Mouse (Mus musculus) heart, embryonic 16.5 days (tissue): ENCODE measurements around the gene Tns3. TPM values are rescaled to one million over a fixed set of nuclear protein-coding genes. Genes with fewer than 3 reads are reported as not detected.
A peak's percentile ranks its signal among the peaks of the same experiment; 100 is the strongest.

Experiments used
- ATAC-seq: fragments of 200-750 bp; cut with Nextera tagmentation; replicated peaks from 2 replicates; pipeline ENCODE4 v1.8.0; 2017; ENCODE audit warnings: moderate number of reproducible peaks; ENCODE audit not compliant: insufficient read depth, low FRiP score; ENCODE audit errors: extremely low read depth
- H3K27ac ChIP-seq: fragments of 300-500 bp; sonication (generic); 2 replicates; pipeline ENCODE4 v1.5.1; 2014; ENCODE audit warnings: mild to moderate bottlenecking, low read length, control low read depth, moderate library complexity
- H3K27me3 ChIP-seq: fragments of 300-500 bp; sonication (generic); 2 replicates; pipeline ENCODE4 v1.6.1; 2014; ENCODE audit warnings: low read length, mixed read lengths; ENCODE audit not compliant: control insufficient read depth, insufficient read depth
- H3K36me3 ChIP-seq: fragments of 300-500 bp; sonication (generic); 2 replicates; pipeline ENCODE4 v1.6.1; 2014; ENCODE audit not compliant: control insufficient read depth, insufficient read depth
- H3K4me1 ChIP-seq: fragments of 300-500 bp; sonication (generic); 2 replicates; pipeline ENCODE4 v1.6.1; 2014; ENCODE audit warnings: low read length, mixed read lengths; ENCODE audit not compliant: control insufficient read depth, insufficient read depth
- H3K4me2 ChIP-seq: fragments of 300-500 bp; sonication (generic); 2 replicates; pipeline ENCODE4 v1.6.1; 2014; ENCODE audit warnings: low read depth, mild to moderate bottlenecking, control low read depth, low read length
- H3K4me3 ChIP-seq: fragments of 300-500 bp; sonication (generic); 2 replicates; pipeline ENCODE4 v1.5.1; 2014; ENCODE audit warnings: mild to moderate bottlenecking, control low read depth, low read length
- H3K9ac ChIP-seq: fragments of 300-500 bp; sonication (generic); 2 replicates; pipeline ENCODE4 v1.6.1; 2014; ENCODE audit warnings: low read length, control low read depth
- H3K9me3 ChIP-seq: fragments of 300-500 bp; sonication (generic); replicated peaks from 2 replicates; pipeline ENCODE4 v1.6.1; 2016; ENCODE audit warnings: low read length; ENCODE audit not compliant: control insufficient read depth
- WGBS: fragments of 180-500 bp; shearing (Covaris S2); extraction: QIAGEN DNeasy Blood & Tissue Kit; methylation state at CpG from one replicate; pipeline ENCODE4 v1.1.7; 2014; 5-methylcytosine and 5-hydroxymethylcytosine counted together
- polyA plus RNA-seq: library from polyadenylated mRNA; unstranded; fragments of >200 nt; fragmentation: Nextera tagmentation; extraction: Ambion mirVana; gene quantifications from 2 replicates; pipeline ENCODE4 v1.2.1, GENCODE M21; 2015

Tns3 gene
- polyA plus RNA-seq, 1 experiment from 2014 or later: 20.2 TPM

- Histone ChIP-seq H3K4me3 (no peak overlapping the region), H3K9ac (no peak overlapping the region), H3K4me1 (no peaks in the 10 kb centered on the region), H3K27ac (no peak overlapping the region), H3K9me3 (peaks cover 3% of the 10 kb centered on the region; the same call in 1 of the 2 replicates), H3K36me3 (peaks cover 71% of the 10 kb centered on the region), H3K27me3 (no peaks in the 10 kb centered on the region), H3K4me2 (no peak overlapping the region)
- ATAC-seq: no peak
- WGBS: 89% methylated on average over 6 of the region's 6 CpGs
Measured at GRCm38 (mm10) chr11:8435101-8435500, 229.2 kb downstream of the Tns3 start.

GRCm38 (mm10) chr11:8434366-8434765, 230.0 kb downstream of the Tns3 start:
- WGBS: 84% methylated on average over 6 of the region's 6 CpGs
- peaks cover 3% of the 10 kb centered on the region; the same call in 1 of the 2 replicates for H3K9me3 ChIP-seq
- no peak overlapping the region for H3K4me3 ChIP-seq
- ATAC-seq: no peak
- H3K36me3 ChIP-seq: peaks cover 68% of the 10 kb centered on the region
- no peak overlapping the region for H3K9ac ChIP-seq
- H3K27me3 ChIP-seq: no peaks in the 10 kb centered on the region
- H3K27ac ChIP-seq: no peak overlapping the region
- H3K4me1 ChIP-seq: no peaks in the 10 kb centered on the region
- H3K4me2 ChIP-seq: no peak overlapping the region

- WGBS: 91% methylated on average over 9 of the region's 9 CpGs
- Histone ChIP-seq H3K4me2 (no peak overlapping the region), H3K27ac (no peak overlapping the region), H3K27me3 (no peaks in the 10 kb centered on the region), H3K4me1 (no peaks in the 10 kb centered on the region), H3K36me3 (peaks cover 63% of the 10 kb centered on the region), H3K9ac (no peak overlapping the region), H3K4me3 (no peak overlapping the region), H3K9me3 (peaks cover 3% of the 10 kb centered on the region; the same call in 1 of the 2 replicates)
- ATAC-seq: no peak
Measured at GRCm38 (mm10) chr11:8433443-8433842, 230.9 kb downstream of the Tns3 start.

- Histone ChIP-seq H3K36me3 (peaks cover 61% of the 10 kb centered on the region), H3K27ac (no peak overlapping the region), H3K27me3 (no peaks in the 10 kb centered on the region), H3K4me1 (no peaks in the 10 kb centered on the region), H3K9ac (no peak overlapping the region), H3K4me2 (no peak overlapping the region), H3K9me3 (peaks cover 3% of the 10 kb centered on the region; the same call in 1 of the 2 replicates), H3K4me3 (no peak overlapping the region)
- no peak for ATAC-seq
- 87% methylated on average over 8 of the region's 8 CpGs for WGBS
Measured at GRCm38 (mm10) chr11:8432941-8433340, 231.4 kb downstream of the Tns3 start.

GRCm38 (mm10) chr11:8427660-8428059, 236.7 kb downstream of the Tns3 start:
- ATAC-seq: no peak
- Histone ChIP-seq H3K27me3 (no peaks in the 10 kb centered on the region), H3K9me3 (peaks cover 3% of the 10 kb centered on the region; the same call in 1 of the 2 replicates), H3K4me3 (no peak overlapping the region), H3K9ac (no peak overlapping the region), H3K4me1 (peaks cover 6% of the 10 kb centered on the region), H3K36me3 (peaks cover 18% of the 10 kb centered on the region), H3K4me2 (no peak overlapping the region), H3K27ac (no peak overlapping the region)
- WGBS: 86% methylated on average over 11 of the region's 11 CpGs

GRCm38 (mm10) chr11:8425226-8425570, 239.1 kb downstream of the Tns3 start:
- 79% methylated on average over 5 of the region's 5 CpGs for WGBS

GRCm38 (mm10) chr11:8424342-8425225, 239.8 kb downstream of the Tns3 start:
- peak overlapping the region; percentile 56 for H3K4me2 ChIP-seq
- no peak overlapping the region for H3K9ac ChIP-seq
- H3K27me3 ChIP-seq: no peaks in the 10 kb centered on the region
- H3K27ac ChIP-seq: no peak overlapping the region
- no peak overlapping the region for H3K4me3 ChIP-seq
- H3K36me3 ChIP-seq: no peaks in the 10 kb centered on the region
- no peaks in the 10 kb centered on the region for H3K9me3 ChIP-seq
- H3K4me1 ChIP-seq: peaks cover 6% of the 10 kb centered on the region
- ATAC-seq: peak; percentile 75
- WGBS: 30% methylated on average over 13 of the region's 13 CpGs

More at GRCm38 (mm10) chr11:8425226-8425570, 239.1 kb downstream of the Tns3 start:
- no peak overlapping the region for H3K9ac ChIP-seq
- H3K4me3 ChIP-seq: no peak overlapping the region
- ATAC-seq: no peak
- no peak overlapping the region for H3K27ac ChIP-seq
- no peaks in the 10 kb centered on the region for H3K27me3 ChIP-seq
- no peaks in the 10 kb centered on the region for H3K9me3 ChIP-seq
- peaks cover 6% of the 10 kb centered on the region for H3K4me1 ChIP-seq
- H3K36me3 ChIP-seq: peaks cover 2% of the 10 kb centered on the region; the same call in 1 of the 2 replicates
- no peak overlapping the region for H3K4me2 ChIP-seq

GRCm38 (mm10) chr11:8405225-8405899, 259.0 kb downstream of the Tns3 start:
- ATAC-seq: no peak
- WGBS: 27% methylated on average over 18 of the region's 18 CpGs
- Histone ChIP-seq H3K36me3 (no peaks in the 10 kb centered on the region), H3K27me3 (peaks cover 5% of the 10 kb centered on the region; the same call in 1 of the 2 replicates), H3K4me2 (no peak overlapping the region), H3K9ac (no peak overlapping the region), H3K4me3 (no peak overlapping the region), H3K27ac (no peak overlapping the region), H3K4me1 (no peaks in the 10 kb centered on the region), H3K9me3 (no peaks in the 10 kb centered on the region)

- Histone ChIP-seq H3K9ac (no peak overlapping the region), H3K4me1 (no peaks in the 10 kb centered on the region), H3K9me3 (no peaks in the 10 kb centered on the region; the same call in 1 of the 2 replicates), H3K4me3 (no peak overlapping the region), H3K36me3 (no peaks in the 10 kb centered on the region), H3K27ac (no peak overlapping the region), H3K4me2 (no peak overlapping the region), H3K27me3 (no peaks in the 10 kb centered on the region)
- WGBS: 84% methylated on average over 7 of the region's 7 CpGs
- ATAC-seq: no peak
Measured at GRCm38 (mm10) chr11:8401328-8401727, 263.0 kb downstream of the Tns3 start.
